Mouse (Mus musculus) layer of hippocampus, adult 18-20 months (tissue): Measurements from ENCODE around the gene Atp6v1g2. TPM values are rescaled to one million over a fixed set of nuclear protein-coding genes. Genes with fewer than 3 reads are reported as not detected.

Experiments used
- DNase-seq, 2 experiments: peaks; one replicate each; pipeline ENCODE4 v3.0.0; 2022; ENCODE audit warnings: low spot score in 2 of 2
- total RNA-seq, 2 experiments: library from RNA; stranded (reverse); gene quantifications; 2 replicates each; pipeline ENCODE4 v1.2.3; 2021

The Atp6v1g2 gene
- total RNA-seq, 2 experiments from 2014 or later = 637 to 681 TPM

DNA sequence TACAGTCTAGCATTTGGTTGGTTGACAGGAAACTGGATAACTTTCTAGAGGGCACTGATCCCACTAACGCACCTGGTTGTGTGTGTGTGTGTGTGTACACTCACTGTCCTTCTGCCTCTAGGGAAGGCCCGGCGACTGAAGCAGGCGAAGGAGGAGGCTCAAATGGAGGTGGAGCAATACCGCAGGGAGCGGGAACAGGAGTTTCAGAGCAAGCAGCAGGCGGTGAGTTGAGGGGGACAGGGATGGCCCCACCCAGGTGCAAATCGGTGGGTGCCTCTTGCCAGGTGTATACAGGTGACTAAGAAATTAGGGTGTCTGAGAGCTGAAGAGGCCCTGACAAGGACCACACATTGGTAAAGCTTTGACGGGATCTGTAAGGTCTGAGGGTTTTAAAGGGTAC is 3.5 kb downstream of the Atp6v1g2 start:
- DNase-seq = no peak

DNA sequence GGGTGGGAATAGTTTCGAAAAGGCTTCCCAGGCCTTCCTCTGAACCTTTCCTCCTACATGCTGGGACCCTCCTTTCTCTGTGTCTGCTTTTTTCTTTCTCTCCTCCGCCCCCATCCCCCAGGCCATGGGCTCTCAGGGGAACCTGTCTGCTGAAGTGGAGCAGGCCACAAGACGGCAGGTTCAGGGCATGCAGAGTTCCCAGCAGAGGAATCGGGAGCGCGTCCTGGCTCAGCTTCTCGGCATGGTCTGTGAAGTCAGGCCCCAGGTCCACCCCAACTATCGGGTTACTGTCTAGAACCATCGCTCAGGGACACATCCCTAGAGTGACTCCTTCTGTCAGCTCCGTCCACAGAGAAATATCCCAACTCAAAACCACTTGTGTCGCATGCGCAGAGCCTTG is 4.0 kb downstream of the Atp6v1g2 start:
- DNase-seq = no peak

DNA sequence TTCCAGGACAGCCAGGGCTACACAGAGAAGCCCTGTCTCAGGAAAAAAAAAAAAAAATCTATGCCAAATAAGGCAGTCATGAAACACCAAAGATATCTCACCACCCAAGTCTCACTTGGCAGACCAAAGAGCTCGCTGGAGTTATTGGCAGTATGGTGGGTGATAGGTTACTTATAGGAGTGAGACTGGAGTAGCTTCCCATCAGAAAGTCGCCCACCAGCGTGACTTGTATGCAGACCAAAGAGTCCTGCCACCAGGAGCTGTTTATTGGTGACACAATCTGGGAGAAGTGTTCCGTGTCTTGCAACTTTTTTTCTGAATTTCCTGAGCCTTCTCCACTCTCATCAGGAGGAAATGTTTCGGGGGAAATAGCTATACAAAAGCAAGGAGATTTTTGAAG is 6.2 kb downstream of the Atp6v1g2 start:
- DNase-seq = no peak

- DNase-seq = no peak
These were observed 7.2 kb downstream of the Atp6v1g2 start for GRCm38 (mm10) chr17:35240384-35241304.

DNA sequence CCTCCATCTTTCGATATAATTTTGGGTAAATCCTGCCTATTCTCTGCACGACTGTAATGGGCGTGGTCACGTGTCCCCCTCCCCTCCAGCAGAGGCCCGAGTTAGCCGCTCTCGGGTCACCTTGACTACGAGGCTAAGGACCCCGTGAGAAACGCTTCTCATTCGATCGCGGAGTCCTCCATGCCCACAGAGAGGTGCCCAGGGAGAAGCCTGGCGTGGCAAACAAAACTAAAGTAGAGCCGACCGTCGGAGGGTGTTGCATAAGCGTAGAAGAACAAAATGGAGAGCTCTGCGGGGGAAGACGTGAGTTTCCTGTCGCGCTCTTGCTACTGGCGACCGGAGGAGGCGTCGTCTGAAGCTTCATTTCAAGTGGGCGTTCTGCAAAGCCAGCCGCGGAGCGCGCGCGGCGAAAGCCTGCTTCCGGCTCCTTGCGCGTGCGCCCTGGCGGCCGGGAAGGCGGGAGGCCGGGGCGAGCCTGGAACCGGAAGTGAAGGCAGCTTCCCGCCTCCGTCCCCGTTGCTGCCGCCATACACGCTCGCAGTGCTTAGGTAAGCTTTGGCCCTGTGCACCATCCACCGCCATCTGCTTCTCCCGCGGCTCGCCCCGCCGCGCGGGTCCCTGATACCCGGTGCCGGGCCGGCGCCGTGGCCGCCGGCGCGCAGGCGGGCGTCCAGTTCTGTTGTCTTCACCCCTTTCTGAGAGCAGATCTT is 8.0 kb downstream of the Atp6v1g2 start, which contains the start of gene Ddx39b:
Gene Ddx39b, plus strand, starts transcription at position 442 of the 710 bp plus-strand sequence.
- peak; percentile 97 for DNase-seq

DNA sequence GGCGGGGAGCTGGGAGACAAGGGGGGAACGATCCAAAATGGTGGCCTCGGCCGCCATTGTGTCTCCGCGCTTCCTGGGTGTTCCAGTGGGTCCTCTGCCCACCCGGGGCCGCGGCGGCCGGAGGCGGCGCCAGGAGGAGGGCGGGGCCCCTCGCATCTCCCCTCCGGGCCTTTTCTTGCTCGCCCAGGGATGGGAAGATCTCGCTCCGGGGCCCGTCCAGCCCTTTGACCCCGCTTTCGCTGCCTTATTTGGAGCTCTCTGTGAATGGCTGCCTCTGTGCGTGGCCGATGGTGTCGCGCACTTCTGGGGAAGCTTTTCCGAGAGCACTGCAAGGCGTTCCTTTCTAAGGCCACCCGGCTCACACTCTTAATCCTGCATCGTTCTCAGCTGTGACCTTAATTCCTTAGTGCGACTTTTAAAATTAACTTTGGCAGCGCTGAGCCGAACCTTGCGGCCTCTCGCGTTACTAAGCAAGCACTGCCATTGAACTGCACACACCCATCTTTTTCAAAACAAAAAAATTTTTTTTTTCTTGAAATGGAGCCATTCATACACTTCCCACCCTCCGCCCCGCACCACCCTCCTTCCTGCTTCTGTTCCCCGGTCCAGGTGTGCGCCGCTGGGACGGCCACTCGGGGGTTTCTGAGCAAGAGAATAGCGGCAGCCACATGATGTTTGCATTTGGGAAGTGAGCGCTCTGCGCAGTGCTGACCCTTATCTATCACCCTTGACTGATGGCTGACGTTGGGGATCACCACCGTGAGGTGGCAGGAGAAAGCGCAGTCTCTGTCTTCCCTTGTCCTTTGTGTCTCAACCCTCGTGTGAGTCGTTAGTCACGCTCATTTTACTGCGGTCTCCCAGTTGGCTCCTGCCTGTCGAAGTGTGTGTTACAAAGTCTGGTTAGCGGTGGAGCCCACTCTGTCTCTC is 8.8 kb downstream of the Atp6v1g2 start:
- peak; percentile 46 to 61 for DNase-seq

- no peak for DNase-seq
These were observed 9.6 kb downstream of the Atp6v1g2 start for GRCm38 (mm10) chr17:35243086-35243485.

DNA sequence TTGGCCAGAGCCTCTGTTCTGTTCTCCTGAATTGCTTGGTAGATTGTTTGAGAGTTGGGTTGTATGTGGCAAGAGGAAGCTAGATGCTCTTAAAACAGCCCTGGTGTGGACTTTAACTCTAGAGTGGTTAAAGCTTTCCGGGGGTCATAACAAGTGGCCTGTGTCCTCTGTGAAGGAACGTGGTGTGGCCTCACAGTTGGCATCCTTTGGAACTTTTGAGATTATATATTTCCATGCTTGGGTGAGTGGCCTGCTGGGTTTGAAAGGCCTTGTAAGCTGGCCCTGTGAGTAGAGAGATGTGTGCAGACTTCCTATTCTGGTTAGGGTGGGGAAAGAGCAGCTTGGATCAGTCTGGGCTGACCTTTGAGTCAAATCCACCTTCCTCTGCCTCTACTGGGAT is 11.5 kb downstream of the Atp6v1g2 start:
- no peak for DNase-seq

DNA sequence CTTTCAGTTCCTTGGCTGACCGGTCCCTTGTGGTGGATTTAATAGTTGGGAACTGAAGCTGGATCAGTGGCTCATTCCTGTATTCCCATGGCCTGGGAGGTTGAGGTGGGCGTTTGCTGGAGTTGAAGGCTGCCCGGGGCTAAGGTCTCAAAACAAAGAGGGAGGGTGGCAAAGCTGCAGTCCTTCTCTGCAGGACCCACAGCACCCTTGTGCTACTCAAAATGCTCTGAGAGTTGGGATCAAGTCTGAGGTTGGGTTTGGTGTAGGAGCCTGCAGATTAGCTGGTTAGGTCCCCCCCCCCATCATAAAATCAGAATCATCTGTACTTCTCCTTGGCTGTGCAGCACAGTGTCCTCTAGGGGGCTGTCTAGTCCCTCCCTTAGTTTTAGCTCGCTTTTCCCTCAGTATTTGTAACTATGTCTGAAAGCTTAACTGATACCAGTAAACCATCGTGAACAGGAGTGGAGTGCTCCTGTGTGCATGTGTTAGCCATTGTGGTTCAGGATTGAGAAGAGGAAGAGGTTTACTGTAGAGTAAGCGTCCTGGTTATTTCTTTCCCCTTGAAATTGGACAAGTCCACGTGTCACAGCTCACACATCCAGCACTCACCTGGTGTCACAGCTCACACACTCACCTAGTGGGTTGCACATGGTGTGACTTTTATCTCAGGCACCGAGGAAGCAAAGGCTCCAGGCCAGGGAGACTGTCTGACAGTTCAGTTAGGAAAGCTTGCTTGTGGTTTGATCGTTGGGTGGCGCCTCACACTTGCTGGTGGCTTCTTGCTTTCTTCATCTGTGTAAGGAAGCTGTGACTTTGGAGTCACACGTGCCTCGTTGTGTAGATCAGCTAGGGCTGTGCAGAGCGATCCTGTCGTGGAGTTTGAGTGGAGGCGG is 12.5 kb downstream of the Atp6v1g2 start:
- DNase-seq = no peak

DNA sequence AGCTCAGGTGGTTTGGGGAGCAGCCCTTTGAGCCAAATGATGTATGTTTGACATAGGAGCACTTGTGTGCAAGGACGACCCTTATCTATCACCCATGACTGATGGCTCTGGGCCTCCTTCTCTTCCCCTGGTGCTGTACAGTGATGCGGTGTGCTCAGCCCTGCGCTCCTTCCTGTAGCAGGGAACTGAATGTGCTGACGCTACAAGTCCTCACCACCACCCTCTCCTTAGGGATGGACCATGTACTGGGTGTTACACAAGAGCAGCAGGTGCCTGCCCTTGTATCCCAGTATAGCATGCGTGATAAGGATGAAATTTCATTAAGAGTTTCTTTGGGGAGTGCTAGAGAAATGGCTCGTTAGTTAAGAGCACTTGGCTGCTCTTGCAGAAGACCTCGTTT is 13.7 kb downstream of the Atp6v1g2 start:
- DNase-seq = no peak

DNA sequence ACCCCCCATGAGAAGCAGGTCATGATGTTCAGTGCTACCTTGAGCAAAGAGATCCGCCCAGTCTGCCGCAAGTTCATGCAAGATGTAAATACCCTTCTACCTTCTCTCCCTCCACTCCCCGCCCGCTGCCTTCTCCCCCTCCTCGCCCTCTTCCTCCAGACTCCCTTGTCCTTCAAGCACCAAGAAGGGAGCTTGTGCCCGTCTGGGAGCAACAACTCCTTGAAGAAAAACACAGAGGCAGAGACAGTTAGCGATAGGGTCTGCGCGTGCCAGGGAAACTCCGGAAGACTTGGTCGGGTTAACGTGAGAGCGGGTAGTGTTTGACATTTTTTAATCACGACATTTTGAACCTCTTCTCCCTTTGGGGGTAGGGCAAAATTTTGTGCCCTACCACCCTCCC is 15.5 kb downstream of the Atp6v1g2 start:
- DNase-seq = no peak

GRCm38 (mm10) chr17:35249451-35250197 is 16.2 kb downstream of the Atp6v1g2 start:
- DNase-seq = no peak

DNA sequence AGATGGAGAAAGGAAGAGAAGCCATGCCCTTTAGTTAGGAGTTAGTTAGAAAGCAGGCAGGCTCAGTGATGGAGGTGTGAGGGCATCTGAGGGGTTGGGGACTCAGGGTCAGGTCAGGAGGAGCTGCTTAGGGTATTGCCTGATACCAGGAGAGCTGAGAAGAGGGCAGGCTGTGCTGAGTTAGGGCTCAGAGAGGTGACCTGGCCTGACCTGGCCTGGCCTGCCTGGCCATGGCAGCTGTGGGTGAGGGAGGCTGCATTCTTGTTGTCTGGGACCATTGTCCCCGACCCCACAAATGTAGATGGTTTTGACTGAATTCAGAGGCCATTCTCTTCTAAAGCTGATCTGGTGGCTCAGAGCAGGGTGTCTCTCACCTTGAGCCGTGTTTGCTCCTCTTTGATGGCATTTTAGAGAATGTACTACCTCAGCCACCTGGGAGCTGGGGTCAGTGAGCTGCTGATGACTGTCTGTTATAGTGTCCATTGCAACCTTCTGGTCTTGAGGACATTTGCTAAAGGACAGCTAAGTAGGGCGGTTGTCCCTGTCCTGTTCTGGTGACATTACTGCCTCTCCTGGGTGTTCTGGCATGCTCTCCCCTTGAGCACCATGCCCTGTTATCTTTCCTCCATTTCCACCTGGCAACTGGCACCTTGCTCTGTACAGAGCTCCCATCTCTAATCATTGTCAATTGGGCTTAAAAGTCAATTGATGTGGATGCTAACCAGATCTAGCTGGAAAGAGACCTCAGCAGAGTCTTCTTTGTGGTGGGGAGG is 17.1 kb downstream of the Atp6v1g2 start:
- DNase-seq = peak in 1 of 2 experiments; percentile 1

GRCm38 (mm10) chr17:35251162-35251719 is 17.8 kb downstream of the Atp6v1g2 start:
- DNase-seq = peak in 1 of 2 experiments; percentile 1

DNA sequence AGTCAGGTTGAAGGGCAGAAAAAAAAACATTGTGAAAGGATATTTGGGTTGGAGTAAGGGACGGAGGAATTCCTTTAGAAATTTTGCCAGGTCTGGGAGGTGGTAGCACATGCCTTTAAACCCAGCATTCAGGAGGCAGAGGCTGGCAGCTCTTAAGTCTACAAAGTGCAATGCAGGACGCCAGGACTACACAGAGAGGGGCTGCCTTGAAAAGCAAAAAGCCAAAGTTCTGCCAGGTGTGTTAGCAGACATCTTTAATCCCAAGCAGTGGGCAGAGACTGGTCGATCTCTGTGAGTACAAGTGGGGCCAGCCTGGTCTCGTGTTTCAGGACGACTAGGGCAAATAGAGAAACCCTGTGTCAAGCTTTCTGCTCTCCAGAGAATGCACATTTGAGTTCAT is 18.5 kb downstream of the Atp6v1g2 start:
- no peak for DNase-seq

DNA sequence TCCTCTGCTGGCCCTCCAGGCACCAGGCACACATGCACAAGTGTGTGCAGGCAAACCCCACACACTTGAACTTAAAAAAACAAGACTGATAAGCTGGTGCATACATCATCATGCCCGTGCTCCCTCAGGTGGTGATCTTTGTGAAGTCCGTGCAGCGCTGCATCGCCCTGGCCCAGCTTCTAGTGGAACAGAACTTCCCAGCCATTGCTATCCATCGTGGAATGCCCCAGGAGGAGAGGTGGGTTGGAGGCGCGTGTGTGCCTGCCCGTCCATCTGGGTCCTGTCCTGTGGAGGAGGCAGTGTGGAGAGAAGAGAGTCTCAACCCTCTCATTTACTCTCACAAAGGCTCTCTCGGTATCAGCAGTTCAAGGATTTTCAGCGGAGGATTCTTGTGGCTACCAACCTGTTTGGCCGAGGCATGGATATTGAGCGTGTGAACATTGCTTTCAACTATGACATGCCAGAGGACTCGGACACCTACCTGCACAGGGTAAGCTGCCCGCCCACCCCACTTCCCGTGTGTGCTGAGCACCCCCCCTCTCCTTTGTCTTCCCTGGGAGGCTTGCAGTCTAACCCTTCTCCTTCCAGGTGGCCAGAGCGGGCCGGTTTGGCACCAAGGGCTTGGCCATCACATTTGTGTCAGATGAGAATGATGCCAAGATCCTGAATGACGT is 19.3 kb downstream of the Atp6v1g2 start:
- DNase-seq = no peak

DNA sequence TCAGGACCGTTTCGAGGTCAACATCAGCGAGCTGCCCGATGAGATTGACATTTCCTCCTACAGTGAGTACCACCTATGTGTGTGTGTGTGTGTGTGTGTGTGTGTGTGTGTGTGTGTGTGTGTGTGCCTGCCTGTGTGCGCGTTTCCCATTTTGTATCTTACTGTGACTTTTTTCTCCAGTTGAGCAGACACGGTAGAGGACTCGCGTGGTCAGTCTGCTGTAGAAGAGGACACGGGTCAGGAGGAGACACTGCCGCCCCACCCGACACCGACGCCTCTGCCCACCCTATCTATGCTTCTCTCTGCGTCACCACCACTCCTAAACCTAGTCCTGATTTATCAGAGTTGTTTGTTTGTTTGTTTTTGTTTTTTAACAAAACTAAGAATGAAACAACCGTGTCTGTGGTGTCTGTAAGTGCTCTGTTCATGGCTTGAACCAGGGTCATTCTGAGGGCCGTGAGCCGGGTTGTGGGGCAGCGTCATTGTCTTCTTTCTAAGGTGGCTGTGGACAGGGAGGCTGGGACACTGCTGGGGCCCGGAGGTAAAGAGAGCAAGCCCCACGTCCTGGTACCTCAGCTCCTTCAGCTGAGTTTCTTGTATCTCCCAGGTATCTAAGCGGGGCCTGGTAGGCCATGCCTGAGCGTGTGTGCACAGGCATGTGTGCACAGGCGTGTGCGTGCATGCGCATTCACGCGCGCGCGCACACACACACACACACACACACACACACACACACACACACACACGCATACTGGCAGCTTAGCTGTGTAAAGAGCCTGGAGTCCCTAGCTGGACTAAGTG is 20.0 kb downstream of the Atp6v1g2 start:
- DNase-seq = no peak
